Mouse (Mus musculus): ENCODE results near the gene Ifna6. TPM values are rescaled to one million over a fixed set of nuclear protein-coding genes. Genes with fewer than 3 reads are reported as not detected.
"Not testable (repeated sequence)": the region's sequence is repeated elsewhere in the genome, so short reads cannot be mapped to it uniquely, and the experiment has no call there.

The Ifna6 gene
- polyA plus RNA-seq (2015; fragmentation: Nextera tagmentation; extraction: Ambion mirVana): not detected in 2 replicates

GRCm38 (mm10) chr4:88827116-88827515 is at the start of gene Ifna6:
Ifna6 (plus strand) TSS chr4:88827416.
- H3K27ac ChIP-seq (replicated peaks): not testable (repeated sequence)

GRCm38 (mm10) chr4:88779550-88779949 is 47.7 kb upstream of the Ifna6 start, which contains the start of gene Gm13272:
Gm13272 (plus strand) TSS chr4:88779850.
- not testable (repeated sequence) for H3K9me3 ChIP-seq (ENCODE audit: control insufficient read depth, low read length); H3K4me1 ChIP-seq (replicated peaks; ENCODE audit: control insufficient read depth, insufficient read depth); DNase-seq (ENCODE audit: low spot score); H3K4me2 ChIP-seq (replicated peaks; ENCODE audit: low read depth); H3K27ac ChIP-seq (replicated peaks); ATAC-seq (ENCODE audit: low FRiP score, low TSS enrichment); H3K9ac ChIP-seq (ENCODE audit: low read length); H3K27me3 ChIP-seq (ENCODE audit: control insufficient read depth, insufficient read depth, low read length); H3K4me3 ChIP-seq (ENCODE audit: low read depth, low read length); H3K36me3 ChIP-seq (ENCODE audit: control insufficient read depth, insufficient read depth, low read length)
- no CpG with 5 or more reads among the region's 29 CpGs for WGBS

More at GRCm38 (mm10) chr4:88827116-88827515, at the start of gene Ifna6:
- H3K4me1 ChIP-seq (replicated peaks; ENCODE audit: control insufficient read depth, insufficient read depth); H3K9ac ChIP-seq (ENCODE audit: low read length); ATAC-seq (ENCODE audit: low FRiP score, low TSS enrichment); DNase-seq (ENCODE audit: low spot score); H3K36me3 ChIP-seq (ENCODE audit: control insufficient read depth, insufficient read depth, low read length); H3K4me3 ChIP-seq (ENCODE audit: low read depth, low read length); H3K27me3 ChIP-seq (ENCODE audit: control insufficient read depth, insufficient read depth, low read length); H3K4me2 ChIP-seq (replicated peaks; ENCODE audit: low read depth); H3K9me3 ChIP-seq (ENCODE audit: control insufficient read depth, low read length): not testable (repeated sequence)

DNA sequence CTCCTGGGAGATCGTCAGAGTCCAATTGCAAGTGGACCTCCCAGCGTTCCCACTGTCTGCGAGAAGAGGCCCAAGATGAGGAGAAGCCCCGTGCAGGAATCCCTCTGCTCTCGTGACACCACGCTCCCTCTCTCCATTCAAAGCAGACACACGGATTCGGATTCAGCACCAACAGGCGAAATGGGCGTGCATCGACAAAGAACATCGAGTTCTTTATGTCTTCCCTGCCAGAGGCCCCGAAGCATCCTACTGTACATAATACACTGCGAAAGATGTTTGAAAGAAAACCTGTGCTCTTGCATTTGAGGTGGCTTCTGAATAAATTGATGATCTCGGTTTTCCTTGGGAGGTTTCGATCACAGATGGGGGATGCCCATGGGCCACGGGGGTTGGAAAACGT is 46.9 kb upstream of the Ifna6 start:
- not testable (repeated sequence) for H3K4me1 ChIP-seq (replicated peaks; ENCODE audit: control insufficient read depth, insufficient read depth); DNase-seq (ENCODE audit: low spot score); H3K4me2 ChIP-seq (replicated peaks; ENCODE audit: low read depth); H3K9me3 ChIP-seq (ENCODE audit: control insufficient read depth, low read length); H3K27me3 ChIP-seq (ENCODE audit: control insufficient read depth, insufficient read depth, low read length); H3K4me3 ChIP-seq (ENCODE audit: low read depth, low read length); H3K9ac ChIP-seq (ENCODE audit: low read length); H3K36me3 ChIP-seq (ENCODE audit: control insufficient read depth, insufficient read depth, low read length); H3K27ac ChIP-seq (replicated peaks); ATAC-seq (ENCODE audit: low FRiP score, low TSS enrichment)
- 46% methylated on average over 15 of the region's 18 CpGs for WGBS

DNA sequence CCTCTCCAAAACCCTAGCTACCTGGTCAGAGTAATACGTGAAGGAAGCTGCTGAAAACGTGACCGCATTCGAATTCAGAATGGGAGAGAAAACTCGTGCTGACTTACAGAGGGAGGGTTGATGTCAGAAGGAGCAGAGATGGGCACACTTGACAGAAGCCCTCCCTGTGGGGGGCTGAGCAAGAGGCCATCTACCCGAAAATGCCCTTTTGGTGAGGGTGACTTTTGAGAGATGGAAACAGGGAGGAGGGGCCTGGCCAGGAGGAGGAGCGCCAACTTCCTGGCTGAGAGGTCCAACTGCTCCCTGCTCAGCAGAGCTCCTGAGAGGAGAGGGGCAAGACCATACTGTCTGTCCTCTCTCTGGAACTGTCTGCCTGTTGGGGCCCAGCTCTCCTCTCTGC is 45.4 kb upstream of the Ifna6 start, which contains the start of gene Ifnz:
Ifnz (plus strand) TSS at position 301 of the 400 bp plus-strand sequence.
- not testable (repeated sequence) for H3K27ac ChIP-seq (replicated peaks); ATAC-seq (ENCODE audit: low FRiP score, low TSS enrichment); H3K36me3 ChIP-seq (ENCODE audit: control insufficient read depth, insufficient read depth, low read length); H3K4me3 ChIP-seq (ENCODE audit: low read depth, low read length); H3K9ac ChIP-seq (ENCODE audit: low read length); H3K27me3 ChIP-seq (ENCODE audit: control insufficient read depth, insufficient read depth, low read length); H3K9me3 ChIP-seq (ENCODE audit: control insufficient read depth, low read length); DNase-seq (ENCODE audit: low spot score); H3K4me1 ChIP-seq (replicated peaks; ENCODE audit: control insufficient read depth, insufficient read depth)
- H3K4me2 ChIP-seq (replicated peaks; ENCODE audit: low read depth): 0 out of 2 replicates have a peak within 1 kb of the TSS, but pooled peaks have one; percentile 29
- WGBS: 32% methylated on average over 4 of the region's 7 CpGs

- TF ChIP-seq CTCF (IDR thresholded peaks at IDR 0.05; ENCODE audit: low read depth): peak; percentile 36
- 0 out of 2 replicates have a peak overlapping the region, but pooled peaks have one; percentile 29 for H3K4me2 ChIP-seq (replicated peaks; ENCODE audit: low read depth)
- ATAC-seq (ENCODE audit: low FRiP score, low TSS enrichment); H3K27ac ChIP-seq (replicated peaks); H3K9me3 ChIP-seq (ENCODE audit: control insufficient read depth, low read length); H3K27me3 ChIP-seq (ENCODE audit: control insufficient read depth, insufficient read depth, low read length); H3K36me3 ChIP-seq (ENCODE audit: control insufficient read depth, insufficient read depth, low read length); H3K4me3 ChIP-seq (ENCODE audit: low read depth, low read length); H3K9ac ChIP-seq (ENCODE audit: low read length); H3K4me1 ChIP-seq (replicated peaks; ENCODE audit: control insufficient read depth, insufficient read depth); DNase-seq (ENCODE audit: low spot score): not testable (repeated sequence)
- no CpG with 5 or more reads among the region's 31 CpGs for WGBS
Measured at GRCm38 (mm10) chr4:88782335-88782734, 44.9 kb upstream of the Ifna6 start.

- H3K27me3 ChIP-seq (ENCODE audit: control insufficient read depth, insufficient read depth, low read length); H3K9ac ChIP-seq (ENCODE audit: low read length); H3K4me1 ChIP-seq (replicated peaks; ENCODE audit: control insufficient read depth, insufficient read depth); H3K9me3 ChIP-seq (ENCODE audit: control insufficient read depth, low read length); ATAC-seq (ENCODE audit: low FRiP score, low TSS enrichment); H3K4me2 ChIP-seq (replicated peaks; ENCODE audit: low read depth); DNase-seq (ENCODE audit: low spot score); H3K36me3 ChIP-seq (ENCODE audit: control insufficient read depth, insufficient read depth, low read length); H3K4me3 ChIP-seq (ENCODE audit: low read depth, low read length); H3K27ac ChIP-seq (replicated peaks): not testable (repeated sequence)
- no CpG with 5 or more reads among the region's 27 CpGs for WGBS
Measured at GRCm38 (mm10) chr4:88785409-88785808, 41.8 kb upstream of the Ifna6 start, which contains the start of gene Gm13276. Gm13276 (plus strand) TSS chr4:88785709.

DNA sequence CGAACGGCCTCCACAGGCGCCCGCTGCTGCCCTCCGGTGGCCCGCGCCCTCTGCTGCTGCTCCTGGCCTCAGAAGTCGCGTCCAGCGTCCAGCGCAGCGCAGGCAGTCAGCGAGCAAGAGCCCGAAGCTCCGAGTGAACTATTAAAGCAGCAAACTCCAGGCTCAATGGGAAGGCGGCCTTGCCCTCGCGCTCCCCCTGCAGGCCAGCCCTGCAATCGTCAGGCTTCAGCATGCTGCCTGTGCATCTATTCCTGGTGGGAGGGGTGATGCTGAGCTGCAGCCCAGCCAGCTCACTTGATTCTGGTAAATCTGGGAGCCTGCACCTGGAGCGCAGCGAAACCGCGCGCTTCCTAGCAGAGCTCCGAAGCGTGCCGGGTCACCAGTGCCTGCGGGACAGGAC is 38.8 kb upstream of the Ifna6 start, which contains the start of gene Gm13277:
Gm13277 (plus strand) TSS at position 231 of the 400 bp plus-strand sequence.
- not testable (repeated sequence) for H3K9me3 ChIP-seq (ENCODE audit: control insufficient read depth, low read length); H3K4me3 ChIP-seq (ENCODE audit: low read depth, low read length); H3K4me2 ChIP-seq (replicated peaks; ENCODE audit: low read depth); H3K9ac ChIP-seq (ENCODE audit: low read length); H3K27ac ChIP-seq (replicated peaks); H3K4me1 ChIP-seq (replicated peaks; ENCODE audit: control insufficient read depth, insufficient read depth); ATAC-seq (ENCODE audit: low FRiP score, low TSS enrichment); H3K36me3 ChIP-seq (ENCODE audit: control insufficient read depth, insufficient read depth, low read length); DNase-seq (ENCODE audit: low spot score); H3K27me3 ChIP-seq (ENCODE audit: control insufficient read depth, insufficient read depth, low read length)
- peak; percentile 59 for TF ChIP-seq CTCF (IDR thresholded peaks at IDR 0.05; ENCODE audit: low read depth)
- WGBS: 0% methylated on average over 1 of the region's 28 CpGs

- H3K36me3 ChIP-seq (ENCODE audit: control insufficient read depth, insufficient read depth, low read length); H3K9me3 ChIP-seq (ENCODE audit: control insufficient read depth, low read length); H3K4me1 ChIP-seq (replicated peaks; ENCODE audit: control insufficient read depth, insufficient read depth); DNase-seq (ENCODE audit: low spot score); H3K27me3 ChIP-seq (ENCODE audit: control insufficient read depth, insufficient read depth, low read length); H3K4me3 ChIP-seq (ENCODE audit: low read depth, low read length); H3K4me2 ChIP-seq (replicated peaks; ENCODE audit: low read depth); ATAC-seq (ENCODE audit: low FRiP score, low TSS enrichment); H3K9ac ChIP-seq (ENCODE audit: low read length); H3K27ac ChIP-seq (replicated peaks): not testable (repeated sequence)
- WGBS: no CpG with 5 or more reads among the region's 28 CpGs
Measured at GRCm38 (mm10) chr4:88791250-88791649, 36.0 kb upstream of the Ifna6 start, which contains the start of gene Gm13278. Gm13278 (plus strand) TSS chr4:88791550.

Measured in stomach, postnatal 0 days (tissue).